Mouse (Mus musculus) midbrain, embryonic 10.5 days (tissue): ENCODE measurements around the gene Nek2. TPM values are rescaled to one million over a fixed set of nuclear protein-coding genes. Genes with fewer than 3 reads are reported as not detected.
A peak's percentile ranks its signal among the peaks of the same experiment; 100 is the strongest.

Experiments
- DNase-seq: peaks from one replicate; pipeline ENCODE4 v3.0.0-alpha.2; 2017; ENCODE audit warnings: low spot score
- H3K27ac ChIP-seq: fragments of 300-500 bp; sonication (generic); replicated peaks from 2 replicates; pipeline ENCODE4 v1.5.1; 2016; ENCODE audit warnings: mild to moderate bottlenecking
- H3K27me3 ChIP-seq: fragments of 300-500 bp; sonication (generic); 2 replicates; pipeline ENCODE4 v1.6.1; 2016; ENCODE audit warnings: low read depth, mild to moderate bottlenecking; ENCODE audit not compliant: poor library complexity, severe bottlenecking
- H3K36me3 ChIP-seq: fragments of 300-500 bp; sonication (generic); 2 replicates; pipeline ENCODE4 v1.6.1; 2016; ENCODE audit warnings: mild to moderate bottlenecking, moderate library complexity
- H3K4me1 ChIP-seq: fragments of 300-500 bp; sonication (generic); 2 replicates; pipeline ENCODE4 v1.6.1; 2016
- H3K4me3 ChIP-seq: fragments of 300-500 bp; sonication (generic); 2 replicates; pipeline ENCODE4 v1.5.1; 2016; ENCODE audit warnings: mild to moderate bottlenecking, moderate library complexity
- H3K9me3 ChIP-seq: fragments of 300-500 bp; sonication (generic); replicated peaks from 2 replicates; pipeline ENCODE4 v1.6.1; 2016; ENCODE audit warnings: mild to moderate bottlenecking
- WGBS: fragments of 180-500 bp; shearing (Covaris S2); methylation state at CpG from one replicate; pipeline ENCODE4 v1.1.7; 2016; 5-methylcytosine and 5-hydroxymethylcytosine counted together
- polyA plus RNA-seq: library from polyadenylated mRNA; unstranded; fragments of >200 nt; fragmentation: Nextera tagmentation; extraction: Ambion mirVana; gene quantifications from 2 replicates; pipeline ENCODE4 v1.2.1, GENCODE M21; 2016

Nek2 gene
- polyA plus RNA-seq: 63.3 and 66.6 TPM in 2 replicates

GRCm38 (mm10) chr1:191821326-191822091, at the start of gene Nek2:
Nek2 (plus strand) TSS chr1:191821444.
- under 1% methylated on average over 79 of the region's 79 CpGs for whole genome bisulfite sequencing

GRCm38 (mm10) chr1:191774106-191774505, 47.1 kb upstream of the Nek2 start:
- 92% methylated on average over 5 of the region's 5 CpGs for WGBS

More at GRCm38 (mm10) chr1:191821326-191822091, at the start of gene Nek2:
- Histone ChIP-seq H3K9me3 (no peaks in the 10 kb centered on the region), H3K27me3 (peaks cover 8% of the 10 kb centered on the region; the same call in 1 of the 2 replicates), H3K4me3 (peak within 1 kb of the TSS; percentile 92), H3K36me3 (peaks cover 43% of the 10 kb centered on the region), H3K27ac (peak within 1 kb of the TSS; percentile 98), H3K4me1 (peaks cover 32% of the 10 kb centered on the region)
- peak; percentile 99 for DNase-seq

GRCm38 (mm10) chr1:191775116-191775515, 46.1 kb upstream of the Nek2 start:
- Histone ChIP-seq H3K27ac (no peak overlapping the region), H3K9me3 (no peaks in the 10 kb centered on the region), H3K36me3 (peaks cover 60% of the 10 kb centered on the region), H3K4me1 (peaks cover 15% of the 10 kb centered on the region), H3K27me3 (no peaks in the 10 kb centered on the region), H3K4me3 (no peak overlapping the region)
- WGBS: 92% methylated on average over 8 of the region's 8 CpGs
- DNase-seq: no peak

More at GRCm38 (mm10) chr1:191774106-191774505, 47.1 kb upstream of the Nek2 start:
- H3K4me1 ChIP-seq: peaks cover 15% of the 10 kb centered on the region
- no peaks in the 10 kb centered on the region for H3K9me3 ChIP-seq
- no peak for DNase-seq
- H3K4me3 ChIP-seq: no peak overlapping the region
- no peaks in the 10 kb centered on the region for H3K27me3 ChIP-seq
- H3K36me3 ChIP-seq: peaks cover 54% of the 10 kb centered on the region
- no peak overlapping the region for H3K27ac ChIP-seq

GRCm38 (mm10) chr1:191777521-191777920, 43.7 kb upstream of the Nek2 start:
- H3K27ac ChIP-seq: no peak overlapping the region
- peaks cover 74% of the 10 kb centered on the region for H3K36me3 ChIP-seq
- no peaks in the 10 kb centered on the region for H3K27me3 ChIP-seq
- DNase-seq: no peak
- WGBS: 49% methylated on average over 8 of the region's 8 CpGs
- H3K4me1 ChIP-seq: peaks cover 15% of the 10 kb centered on the region
- no peaks in the 10 kb centered on the region for H3K9me3 ChIP-seq
- H3K4me3 ChIP-seq: no peak overlapping the region

GRCm38 (mm10) chr1:191780470-191780869, 40.8 kb upstream of the Nek2 start:
- WGBS: 97% methylated on average over 1 of the region's 1 CpGs
- H3K27ac ChIP-seq: no peak overlapping the region
- peaks cover 15% of the 10 kb centered on the region for H3K4me1 ChIP-seq
- DNase-seq: no peak
- no peaks in the 10 kb centered on the region for H3K9me3 ChIP-seq
- H3K36me3 ChIP-seq: peaks cover 50% of the 10 kb centered on the region
- no peak overlapping the region for H3K4me3 ChIP-seq
- no peaks in the 10 kb centered on the region for H3K27me3 ChIP-seq

GRCm38 (mm10) chr1:191785108-191785507, 36.1 kb upstream of the Nek2 start:
- peaks cover 16% of the 10 kb centered on the region for H3K36me3 ChIP-seq
- peaks cover 12% of the 10 kb centered on the region; the same call in 1 of the 2 replicates for H3K9me3 ChIP-seq
- no peaks in the 10 kb centered on the region for H3K27me3 ChIP-seq
- 79% methylated on average over 11 of the region's 11 CpGs for WGBS
- DNase-seq: no peak
- no peak overlapping the region for H3K27ac ChIP-seq
- H3K4me3 ChIP-seq: no peak overlapping the region
- H3K4me1 ChIP-seq: peaks cover 11% of the 10 kb centered on the region

GRCm38 (mm10) chr1:191786255-191786654, 35.0 kb upstream of the Nek2 start:
- Histone ChIP-seq H3K4me1 (peaks cover 11% of the 10 kb centered on the region), H3K27ac (no peak overlapping the region), H3K4me3 (no peak overlapping the region), H3K27me3 (no peaks in the 10 kb centered on the region), H3K36me3 (peaks cover 7% of the 10 kb centered on the region; the same call in 1 of the 2 replicates), H3K9me3 (peaks cover 12% of the 10 kb centered on the region; the same call in 1 of the 2 replicates)
- no peak for DNase-seq
- 78% methylated on average over 6 of the region's 6 CpGs for WGBS

GRCm38 (mm10) chr1:191787379-191787778, 33.9 kb upstream of the Nek2 start:
- Histone ChIP-seq H3K4me3 (no peak overlapping the region), H3K27ac (no peak overlapping the region), H3K36me3 (peaks cover 3% of the 10 kb centered on the region; the same call in 1 of the 2 replicates), H3K27me3 (no peaks in the 10 kb centered on the region), H3K9me3 (peaks cover 12% of the 10 kb centered on the region; the same call in 1 of the 2 replicates), H3K4me1 (peaks cover 11% of the 10 kb centered on the region)
- WGBS: 53% methylated on average over 4 of the region's 4 CpGs
- no peak for DNase-seq

- DNase-seq: no peak
- Histone ChIP-seq H3K36me3 (peaks cover 3% of the 10 kb centered on the region; the same call in 1 of the 2 replicates), H3K9me3 (peaks cover 12% of the 10 kb centered on the region; the same call in 1 of the 2 replicates), H3K4me1 (no peaks in the 10 kb centered on the region), H3K4me3 (no peak overlapping the region), H3K27me3 (no peaks in the 10 kb centered on the region), H3K27ac (no peak overlapping the region)
- WGBS: 90% methylated on average over 8 of the region's 8 CpGs
Observed at GRCm38 (mm10) chr1:191792991-191793390, 28.3 kb upstream of the Nek2 start.

- 88% methylated on average over 7 of the region's 7 CpGs for WGBS
- Histone ChIP-seq H3K4me1 (no peaks in the 10 kb centered on the region), H3K36me3 (peaks cover 3% of the 10 kb centered on the region; the same call in 1 of the 2 replicates), H3K4me3 (no peak overlapping the region), H3K27ac (no peak overlapping the region; the same call in 1 of the 2 replicates), H3K27me3 (no peaks in the 10 kb centered on the region), H3K9me3 (peaks cover 8% of the 10 kb centered on the region; the same call in 1 of the 2 replicates)
- no peak for DNase-seq
Observed at GRCm38 (mm10) chr1:191793888-191794532, 27.2 kb upstream of the Nek2 start.

GRCm38 (mm10) chr1:191796238-191796896, 24.9 kb upstream of the Nek2 start:
- Histone ChIP-seq H3K27me3 (no peaks in the 10 kb centered on the region), H3K4me3 (no peak overlapping the region)
- 88% methylated on average over 4 of the region's 4 CpGs for WGBS

GRCm38 (mm10) chr1:191802093-191802819, 19.0 kb upstream of the Nek2 start:
- Histone ChIP-seq H3K4me1 (no peaks in the 10 kb centered on the region), H3K36me3 (no peaks in the 10 kb centered on the region)
- DNase-seq: no peak

More at GRCm38 (mm10) chr1:191796238-191796896, 24.9 kb upstream of the Nek2 start:
- Histone ChIP-seq H3K27ac (no peak overlapping the region), H3K9me3 (no peaks in the 10 kb centered on the region), H3K4me1 (no peaks in the 10 kb centered on the region), H3K36me3 (no peaks in the 10 kb centered on the region)
- DNase-seq: no peak

More at GRCm38 (mm10) chr1:191802093-191802819, 19.0 kb upstream of the Nek2 start:
- Histone ChIP-seq H3K9me3 (peaks cover 5% of the 10 kb centered on the region; the same call in 1 of the 2 replicates), H3K4me3 (no peak overlapping the region), H3K27ac (no peak overlapping the region), H3K27me3 (no peaks in the 10 kb centered on the region)
- 70% methylated on average over 9 of the region's 9 CpGs for WGBS
